Mouse (Mus musculus) C2C12 (cell line): ENCODE results near the gene Slc2a4.

Source experiments
- CTCF ChIP-seq: IDR thresholded peaks from one replicate; pipeline ENCODE4 v1.5.1; 2011; ENCODE audit not compliant: control insufficient read depth, insufficient read depth, insufficient read length
- MAX ChIP-seq: IDR thresholded peaks from one replicate; pipeline ENCODE4 v1.6.1; 2011; ENCODE audit warnings: mild to moderate bottlenecking, control low read depth
- MYOD1 ChIP-seq: IDR thresholded peaks from one replicate; pipeline ENCODE4 v1.6.1; 2011; ENCODE audit warnings: low read depth; ENCODE audit not compliant: control insufficient read depth, insufficient read length
- USF1 ChIP-seq: IDR thresholded peaks from one replicate; pipeline ENCODE4 v1.6.1; 2011; ENCODE audit warnings: low read depth, mild to moderate bottlenecking, control low read depth, moderate library complexity

- TF ChIP-seq CTCF (no peak), MAX (no peak), MYOD1 (no peak), USF1 (no peak)
These were observed 53.3 kb downstream of the Slc2a4 start for GRCm38 (mm10) chr11:69894671-69895070.
